Mouse (Mus musculus): ENCODE data around the gene Romo1. TPM values are rescaled to one million over a fixed set of nuclear protein-coding genes. Genes with fewer than 3 reads are reported as not detected.

The Romo1 gene
- polyA plus RNA-seq, 1 experiment from 2014 or later: 295 TPM

GRCm38 (mm10) chr2:156177079-156177478 lies 33.2 kb downstream of the Romo1 start:
- Histone ChIP-seq H3K9ac (replicated peaks) (0 out of 2 replicates have a peak overlapping the region, but pooled peaks have one; percentile 2), H3K4me3 (ENCODE audit: low read depth, low read length) (peak overlapping the region; percentile 19; the same call in 1 of the 2 replicates), H3K27me3 (ENCODE audit: insufficient read depth, low read length) (no peaks in the 10 kb centered on the region), H3K9me3 (ENCODE audit: low read length) (no peaks in the 10 kb centered on the region), H3K36me3 (replicated peaks; ENCODE audit: insufficient read depth, low read length) (peaks cover 58% of the 10 kb centered on the region), H3K4me1 (ENCODE audit: insufficient read depth) (peaks cover 21% of the 10 kb centered on the region), H3K27ac (ENCODE audit: low read depth) (no peak overlapping the region), H3K4me2 (ENCODE audit: low read depth, low read length) (peak overlapping the region; percentile 80)
- no peak for DNase-seq
- no peak for ATAC-seq
- WGBS (ENCODE audit: insufficient replicate concordance): 74% methylated on average over 6 of the region's 6 CpGs
- no peak for TF ChIP-seq EP300 (IDR thresholded peaks at IDR 0.05; ENCODE audit: low read depth)
- no peak for TF ChIP-seq CTCF (IDR thresholded peaks at IDR 0.05; ENCODE audit: low read depth)

GRCm38 (mm10) chr2:156177651-156178050 lies 33.8 kb downstream of the Romo1 start:
- 62% methylated on average over 7 of the region's 7 CpGs for WGBS (ENCODE audit: insufficient replicate concordance)
- H3K27ac ChIP-seq (ENCODE audit: low read depth): no peak overlapping the region
- DNase-seq (peak; percentile 35), ATAC-seq (no peak)
- H3K9me3 ChIP-seq (ENCODE audit: low read length): no peaks in the 10 kb centered on the region
- peaks cover 21% of the 10 kb centered on the region for H3K4me1 ChIP-seq (ENCODE audit: insufficient read depth)
- peak overlapping the region; percentile 93 for H3K4me3 ChIP-seq (ENCODE audit: low read depth, low read length)
- H3K27me3 ChIP-seq (ENCODE audit: insufficient read depth, low read length): no peaks in the 10 kb centered on the region
- H3K9ac ChIP-seq (replicated peaks): peak overlapping the region; percentile 45; the same call in 1 of the 2 replicates
- TF ChIP-seq EP300 (IDR thresholded peaks at IDR 0.05; ENCODE audit: low read depth) (no peak), CTCF (IDR thresholded peaks at IDR 0.05; ENCODE audit: low read depth) (no peak)
- peaks cover 52% of the 10 kb centered on the region for H3K36me3 ChIP-seq (replicated peaks; ENCODE audit: insufficient read depth, low read length)
- H3K4me2 ChIP-seq (ENCODE audit: low read depth, low read length): peak overlapping the region; percentile 80

GRCm38 (mm10) chr2:156179046-156179795 lies 35.4 kb downstream of the Romo1 start:
- WGBS (ENCODE audit: insufficient replicate concordance): 3% methylated on average over 47 of the region's 47 CpGs
- Histone ChIP-seq H3K36me3 (replicated peaks; ENCODE audit: insufficient read depth, low read length) (peaks cover 39% of the 10 kb centered on the region), H3K27me3 (ENCODE audit: insufficient read depth, low read length) (no peaks in the 10 kb centered on the region), H3K4me1 (ENCODE audit: insufficient read depth) (peaks cover 21% of the 10 kb centered on the region), H3K4me2 (ENCODE audit: low read depth, low read length) (peak overlapping the region; percentile 80), H3K9me3 (ENCODE audit: low read length) (no peaks in the 10 kb centered on the region), H3K9ac (replicated peaks) (peak overlapping the region; percentile 100), H3K4me3 (ENCODE audit: low read depth, low read length) (peak overlapping the region; percentile 93), H3K27ac (ENCODE audit: low read depth) (peak overlapping the region; percentile 99)
- peak; percentile 34 for ATAC-seq
- peak; percentile 88 for DNase-seq
- peak; percentile 16; the same call in 1 of the 2 replicates for TF ChIP-seq EP300 (IDR thresholded peaks at IDR 0.05; ENCODE audit: low read depth)
- TF ChIP-seq CTCF (IDR thresholded peaks at IDR 0.05; ENCODE audit: low read depth): peak; percentile 34

- Histone ChIP-seq H3K36me3 (replicated peaks; ENCODE audit: insufficient read depth, low read length) (peaks cover 34% of the 10 kb centered on the region), H3K9me3 (ENCODE audit: low read length) (no peaks in the 10 kb centered on the region), H3K4me2 (ENCODE audit: low read depth, low read length) (peak overlapping the region; percentile 80), H3K27ac (ENCODE audit: low read depth) (peak overlapping the region; percentile 99), H3K27me3 (ENCODE audit: insufficient read depth, low read length) (no peaks in the 10 kb centered on the region), H3K4me1 (ENCODE audit: insufficient read depth) (peaks cover 21% of the 10 kb centered on the region), H3K9ac (replicated peaks) (peak overlapping the region; percentile 100), H3K4me3 (ENCODE audit: low read depth, low read length) (peak overlapping the region; percentile 93)
- DNase-seq (no peak), ATAC-seq (peak; percentile 5)
- 0% methylated on average over 30 of the region's 41 CpGs for WGBS (ENCODE audit: insufficient replicate concordance)
- TF ChIP-seq EP300 (IDR thresholded peaks at IDR 0.05; ENCODE audit: low read depth): no peak
- no peak for TF ChIP-seq CTCF (IDR thresholded peaks at IDR 0.05; ENCODE audit: low read depth)
Observed at GRCm38 (mm10) chr2:156179796-156180093, 35.9 kb downstream of the Romo1 start.

GRCm38 (mm10) chr2:156180094-156180821 lies 36.4 kb downstream of the Romo1 start, which contains the start of gene Rbm39:
TSS of gene Rbm39 (minus strand) at chr2:156180238.
- H3K9ac ChIP-seq (replicated peaks): peak within 1 kb of the TSS; percentile 100
- peak within 1 kb of the TSS; percentile 93 for H3K4me3 ChIP-seq (ENCODE audit: low read depth, low read length)
- H3K36me3 ChIP-seq (replicated peaks; ENCODE audit: insufficient read depth, low read length): peaks cover 30% of the 10 kb centered on the region
- no peaks in the 10 kb centered on the region for H3K9me3 ChIP-seq (ENCODE audit: low read length)
- WGBS (ENCODE audit: insufficient replicate concordance): under 1% methylated on average over 44 of the region's 47 CpGs
- TF ChIP-seq EP300 (IDR thresholded peaks at IDR 0.05; ENCODE audit: low read depth): peak; percentile 96
- TF ChIP-seq CTCF (IDR thresholded peaks at IDR 0.05; ENCODE audit: low read depth): peak; percentile 75
- H3K4me1 ChIP-seq (ENCODE audit: insufficient read depth): peaks cover 21% of the 10 kb centered on the region
- H3K27ac ChIP-seq (ENCODE audit: low read depth): peak within 1 kb of the TSS; percentile 99
- H3K4me2 ChIP-seq (ENCODE audit: low read depth, low read length): peak within 1 kb of the TSS; percentile 80
- peak; percentile 100 for DNase-seq
- peak; percentile 92 for ATAC-seq
- no peaks in the 10 kb centered on the region for H3K27me3 ChIP-seq (ENCODE audit: insufficient read depth, low read length)

All from liver, postnatal 0 days (tissue).